Mouse (Mus musculus) liver, embryonic 15.5 days (tissue): ENCODE results near the gene Prrc2b. TPM values are rescaled to one million over a fixed set of nuclear protein-coding genes. Genes with fewer than 3 reads are reported as not detected.

Source experiments
- ATAC-seq: fragments of 200-750 bp; cut with Nextera tagmentation; 2 replicates; pipeline ENCODE4 v1.8.0; 2017; ENCODE audit warnings: moderate number of reproducible peaks, mild to moderate bottlenecking, moderate library complexity; ENCODE audit not compliant: insufficient read depth
- H3K27ac ChIP-seq: fragments of 300-500 bp; sonication (generic); replicated peaks from 2 replicates; pipeline ENCODE4 v1.5.1; 2015; ENCODE audit warnings: mild to moderate bottlenecking, inconsistent platforms
- H3K27me3 ChIP-seq: fragments of 300-500 bp; sonication (generic); 2 replicates; pipeline ENCODE4 v1.6.1; 2015; ENCODE audit warnings: mild to moderate bottlenecking, inconsistent platforms
- H3K36me3 ChIP-seq: fragments of 300-500 bp; sonication (generic); replicated peaks from 2 replicates; pipeline ENCODE4 v1.6.1; 2015; ENCODE audit warnings: moderate library complexity, mild to moderate bottlenecking, inconsistent platforms
- H3K4me1 ChIP-seq: fragments of 300-500 bp; sonication (generic); replicated peaks from 2 replicates; pipeline ENCODE4 v1.6.1; 2015; ENCODE audit warnings: inconsistent platforms
- H3K4me2 ChIP-seq: fragments of 300-500 bp; sonication (generic); 2 replicates; pipeline ENCODE4 v1.6.1; 2015; ENCODE audit warnings: moderate library complexity, mild to moderate bottlenecking, inconsistent platforms
- H3K4me3 ChIP-seq: fragments of 300-500 bp; sonication (generic); replicated peaks from 2 replicates; pipeline ENCODE4 v1.5.1; 2015; ENCODE audit warnings: mild to moderate bottlenecking, inconsistent platforms
- H3K9ac ChIP-seq: fragments of 300-500 bp; sonication (generic); 2 replicates; pipeline ENCODE4 v1.6.1; 2015; ENCODE audit warnings: moderate library complexity, mild to moderate bottlenecking, inconsistent platforms
- H3K9me3 ChIP-seq: fragments of 300-500 bp; sonication (generic); replicated peaks from 2 replicates; pipeline ENCODE4 v1.6.1; 2016; ENCODE audit warnings: inconsistent platforms
- WGBS: fragments of 180-500 bp; shearing (Covaris S2); methylation state at CpG from one replicate; pipeline ENCODE4 v1.1.7; 2015; ENCODE audit warnings: mixed read lengths; ENCODE audit not compliant: insufficient replicate concordance; 5-methylcytosine and 5-hydroxymethylcytosine counted together
- polyA plus RNA-seq: library from polyadenylated mRNA; unstranded; fragments of >200 nt; fragmentation: Nextera tagmentation; extraction: Ambion mirVana; gene quantifications from 2 replicates; pipeline ENCODE4 v1.2.1, GENCODE M21; 2015

Gene Prrc2b
- polyA plus RNA-seq, 1 experiment from 2014 or later = 8.3 TPM

DNA sequence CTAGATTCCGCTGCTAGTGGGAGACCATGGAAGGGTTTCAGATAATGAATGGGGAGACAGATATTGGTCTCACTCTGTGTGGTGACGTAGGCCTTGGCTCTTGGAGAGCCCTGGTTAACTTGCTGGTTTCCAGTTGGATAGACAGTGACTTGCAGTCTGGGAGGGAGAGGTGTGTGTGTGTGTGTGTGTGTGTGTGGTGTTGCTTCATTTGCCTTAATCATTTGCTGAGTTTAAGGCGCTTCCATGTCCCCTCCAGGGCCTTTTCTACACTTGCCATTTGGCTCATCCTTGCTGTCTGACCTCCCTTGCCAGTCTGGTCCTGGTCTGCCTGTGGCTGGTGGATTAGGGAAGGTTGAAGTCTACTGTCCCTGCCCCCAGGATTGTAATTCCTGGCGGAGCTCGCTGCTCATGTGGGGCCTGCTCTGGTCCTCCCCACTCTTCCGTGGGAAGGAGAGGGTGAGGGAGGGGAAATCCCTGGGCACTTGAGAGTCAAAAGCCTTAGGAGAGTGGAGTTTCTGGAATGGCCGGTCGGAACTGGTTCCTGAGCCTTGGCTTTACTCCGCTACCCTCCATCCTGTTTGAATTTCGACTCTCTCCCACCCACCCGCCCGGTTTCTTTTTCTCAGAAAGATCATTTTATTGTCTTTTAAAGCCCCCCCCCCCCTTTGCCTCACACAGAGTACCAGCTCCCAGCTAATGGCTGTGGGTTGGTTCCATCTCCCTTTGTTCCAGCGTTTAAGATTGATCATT lies 2.3 kb downstream of the Prrc2b start:
- peak overlapping the region; percentile 88 for H3K4me3 ChIP-seq
- H3K9ac ChIP-seq = peak overlapping the region; percentile 95
- H3K9me3 ChIP-seq = no peaks in the 10 kb centered on the region
- WGBS = 26% methylated on average over 13 of the region's 13 CpGs
- no peaks in the 10 kb centered on the region for H3K36me3 ChIP-seq
- ATAC-seq = peak; percentile 17; the same call in 1 of the 2 replicates
- H3K4me2 ChIP-seq = peak overlapping the region; percentile 89
- no peaks in the 10 kb centered on the region for H3K27me3 ChIP-seq
- H3K27ac ChIP-seq = peak overlapping the region; percentile 93
- peaks cover 75% of the 10 kb centered on the region for H3K4me1 ChIP-seq

DNA sequence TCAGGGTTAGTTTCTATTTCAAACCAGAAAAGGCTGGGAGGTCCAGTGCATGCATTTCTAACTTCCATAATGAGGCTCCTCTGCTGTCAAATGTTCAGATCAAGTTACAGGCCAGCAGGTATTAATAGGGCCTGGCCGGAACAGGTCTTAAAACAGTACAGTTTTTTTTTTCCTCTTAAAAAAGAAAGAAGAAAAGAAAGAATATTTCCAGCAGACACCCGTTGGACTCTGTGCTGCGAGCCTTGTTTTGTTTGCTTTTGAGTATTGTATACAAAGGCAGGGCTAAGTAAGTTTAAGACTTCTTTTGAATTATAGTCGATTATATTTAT lies 2.9 kb downstream of the Prrc2b start:
- Histone ChIP-seq H3K9me3 (no peaks in the 10 kb centered on the region), H3K4me1 (peaks cover 79% of the 10 kb centered on the region), H3K27ac (peak overlapping the region; percentile 93), H3K9ac (peak overlapping the region; percentile 95; the same call in 1 of the 2 replicates), H3K36me3 (no peaks in the 10 kb centered on the region), H3K4me2 (peak overlapping the region; percentile 89), H3K4me3 (peak overlapping the region; percentile 88), H3K27me3 (no peaks in the 10 kb centered on the region)
- no peak for ATAC-seq
- whole genome bisulfite sequencing = 43% methylated on average over 4 of the region's 4 CpGs

DNA sequence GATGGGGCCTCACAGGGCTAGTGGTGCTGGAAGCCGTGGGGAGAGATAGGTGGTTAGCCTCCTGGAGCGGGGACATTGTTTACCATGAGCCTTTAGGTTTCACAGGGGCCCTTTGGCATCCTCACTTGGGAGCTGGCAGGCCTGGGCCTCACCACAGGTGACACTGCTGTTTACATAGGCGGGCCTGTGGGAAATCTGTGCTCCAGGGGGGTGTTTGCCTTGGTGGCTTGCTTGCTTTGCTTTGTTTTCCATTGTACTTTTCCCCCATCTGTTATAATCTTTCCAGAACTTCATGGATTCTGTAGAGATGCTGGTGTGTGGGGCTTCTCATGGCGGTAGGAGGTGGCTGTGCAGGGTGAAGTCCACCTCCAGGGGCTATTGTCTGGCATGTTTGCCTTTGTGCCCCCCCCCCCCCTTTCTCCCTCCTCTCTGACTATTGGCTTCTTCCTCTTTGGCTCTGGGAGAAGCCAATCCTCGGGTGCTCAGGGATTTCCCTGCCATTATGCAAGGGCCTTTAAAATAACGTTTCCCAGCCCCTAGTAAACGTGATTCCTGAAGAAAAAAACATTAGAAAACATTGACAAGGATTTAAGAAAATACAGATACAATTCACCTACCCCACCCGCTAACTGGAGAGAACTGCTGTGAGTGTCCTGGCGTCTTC lies 3.6 kb downstream of the Prrc2b start:
- H3K4me2 ChIP-seq = peak overlapping the region; percentile 89
- H3K27me3 ChIP-seq = no peaks in the 10 kb centered on the region
- peaks cover 86% of the 10 kb centered on the region for H3K4me1 ChIP-seq
- peak overlapping the region; percentile 88; the same call in 1 of the 2 replicates for H3K4me3 ChIP-seq
- H3K27ac ChIP-seq = peak overlapping the region; percentile 93
- H3K9me3 ChIP-seq = no peaks in the 10 kb centered on the region
- 17% methylated on average over 9 of the region's 9 CpGs for WGBS
- H3K9ac ChIP-seq = no peak overlapping the region
- ATAC-seq = no peak
- no peaks in the 10 kb centered on the region for H3K36me3 ChIP-seq

GRCm38 (mm10) chr2:32154998-32155541 lies 4.2 kb downstream of the Prrc2b start:
- Histone ChIP-seq H3K4me3 (no peak overlapping the region), H3K27ac (peak overlapping the region; percentile 93), H3K36me3 (0 out of 2 replicates have a peak, but pooled peaks cover under 1% of the 10 kb centered on the region), H3K27me3 (no peaks in the 10 kb centered on the region), H3K4me1 (peaks cover 92% of the 10 kb centered on the region), H3K9ac (no peak overlapping the region), H3K4me2 (peak overlapping the region; percentile 89), H3K9me3 (no peaks in the 10 kb centered on the region)
- 24% methylated on average over 7 of the region's 7 CpGs for WGBS
- no peak for ATAC-seq

DNA sequence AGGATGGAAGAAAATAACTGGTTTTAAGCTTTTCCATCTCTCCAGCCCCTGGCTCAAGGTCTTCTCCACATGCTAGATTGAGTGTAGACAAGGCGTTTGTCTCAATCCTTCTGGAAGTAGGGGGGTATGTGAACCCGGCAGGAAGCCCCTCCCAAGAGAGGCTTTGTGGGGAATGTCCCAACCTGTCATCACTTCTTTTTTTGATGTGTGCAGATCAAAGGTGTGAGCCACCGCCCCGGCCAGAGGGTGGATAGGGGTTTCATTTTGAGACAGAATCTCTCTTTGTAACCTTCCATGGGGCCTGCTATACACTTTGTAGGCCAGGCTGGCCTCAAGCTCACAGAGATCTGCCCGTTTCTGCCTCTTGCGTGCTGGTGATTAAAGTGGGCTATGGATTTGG lies 4.7 kb downstream of the Prrc2b start:
- Histone ChIP-seq H3K27ac (peak overlapping the region; percentile 93), H3K9ac (no peak overlapping the region), H3K9me3 (no peaks in the 10 kb centered on the region), H3K36me3 (0 out of 2 replicates have a peak, but pooled peaks cover 6% of the 10 kb centered on the region), H3K4me3 (no peak overlapping the region), H3K4me2 (0 out of 2 replicates have a peak overlapping the region, but pooled peaks have one; percentile 89), H3K4me1 (peaks cover 92% of the 10 kb centered on the region), H3K27me3 (no peaks in the 10 kb centered on the region)
- no peak for ATAC-seq
- 45% methylated on average over 6 of the region's 6 CpGs for WGBS

- Histone ChIP-seq H3K4me3 (no peak overlapping the region), H3K4me2 (no peak overlapping the region), H3K9me3 (no peaks in the 10 kb centered on the region), H3K36me3 (0 out of 2 replicates have a peak, but pooled peaks cover 8% of the 10 kb centered on the region), H3K27me3 (no peaks in the 10 kb centered on the region), H3K9ac (no peak overlapping the region), H3K27ac (no peak overlapping the region), H3K4me1 (peaks cover 91% of the 10 kb centered on the region)
- no peak for ATAC-seq
- WGBS = 74% methylated on average over 10 of the region's 10 CpGs
Measured at GRCm38 (mm10) chr2:32156645-32157044, 5.8 kb downstream of the Prrc2b start.

- ATAC-seq = no peak
- Histone ChIP-seq H3K9ac (no peak overlapping the region), H3K4me2 (no peak overlapping the region), H3K4me1 (peaks cover 91% of the 10 kb centered on the region), H3K27me3 (no peaks in the 10 kb centered on the region), H3K36me3 (0 out of 2 replicates have a peak, but pooled peaks cover 8% of the 10 kb centered on the region), H3K4me3 (no peak overlapping the region), H3K9me3 (no peaks in the 10 kb centered on the region), H3K27ac (no peak overlapping the region)
- 63% methylated on average over 4 of the region's 4 CpGs for WGBS
Measured at GRCm38 (mm10) chr2:32157328-32157727, 6.4 kb downstream of the Prrc2b start.

- no peak overlapping the region for H3K4me2 ChIP-seq
- no peak overlapping the region for H3K27ac ChIP-seq
- WGBS = 67% methylated on average over 12 of the region's 12 CpGs
- H3K36me3 ChIP-seq = 0 out of 2 replicates have a peak, but pooled peaks cover 8% of the 10 kb centered on the region
- H3K27me3 ChIP-seq = no peaks in the 10 kb centered on the region
- H3K9me3 ChIP-seq = no peaks in the 10 kb centered on the region
- no peak overlapping the region for H3K4me3 ChIP-seq
- H3K4me1 ChIP-seq = peaks cover 91% of the 10 kb centered on the region
- ATAC-seq = peak; percentile 13; the same call in 1 of the 2 replicates
- no peak overlapping the region for H3K9ac ChIP-seq
Measured at GRCm38 (mm10) chr2:32158616-32159239, 7.8 kb downstream of the Prrc2b start.

DNA sequence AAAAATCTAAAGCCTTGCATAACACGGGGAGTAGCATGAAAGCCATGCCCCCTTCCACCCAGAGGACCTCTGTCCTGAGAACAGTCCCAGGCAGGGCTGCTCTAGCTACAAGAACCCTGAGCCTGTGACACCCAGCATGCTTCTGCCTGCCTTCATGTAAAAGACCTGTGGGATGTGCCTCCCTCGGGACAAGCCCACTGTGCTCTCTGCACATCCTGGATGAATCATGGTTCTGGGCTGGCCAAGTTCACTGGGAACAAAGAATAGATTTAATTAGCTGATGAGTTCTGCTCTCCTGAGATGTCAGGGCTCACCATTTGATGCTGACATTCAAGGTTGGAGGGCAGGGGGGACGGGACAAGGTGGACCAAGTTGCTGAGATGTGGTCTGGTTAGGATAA lies 9.6 kb downstream of the Prrc2b start:
- Histone ChIP-seq H3K4me2 (no peak overlapping the region), H3K9ac (no peak overlapping the region), H3K27ac (no peak overlapping the region), H3K4me1 (peaks cover 91% of the 10 kb centered on the region), H3K27me3 (no peaks in the 10 kb centered on the region), H3K4me3 (no peak overlapping the region), H3K9me3 (no peaks in the 10 kb centered on the region), H3K36me3 (0 out of 2 replicates have a peak, but pooled peaks cover 8% of the 10 kb centered on the region)
- 72% methylated on average over 3 of the region's 3 CpGs for WGBS
- no peak for ATAC-seq

- H3K9me3 ChIP-seq = no peaks in the 10 kb centered on the region
- no peak overlapping the region for H3K4me2 ChIP-seq
- H3K9ac ChIP-seq = no peak overlapping the region
- no peak overlapping the region for H3K4me3 ChIP-seq
- 0 out of 2 replicates have a peak, but pooled peaks cover 8% of the 10 kb centered on the region for H3K36me3 ChIP-seq
- peaks cover 90% of the 10 kb centered on the region for H3K4me1 ChIP-seq
- H3K27me3 ChIP-seq = no peaks in the 10 kb centered on the region
- H3K27ac ChIP-seq = no peak overlapping the region
- WGBS = 76% methylated on average over 5 of the region's 5 CpGs
- ATAC-seq = no peak
Measured at GRCm38 (mm10) chr2:32160967-32161366, 10.1 kb downstream of the Prrc2b start.

- no peak overlapping the region for H3K4me3 ChIP-seq
- H3K4me2 ChIP-seq = no peak overlapping the region
- no peak for ATAC-seq
- 0 out of 2 replicates have a peak, but pooled peaks cover 8% of the 10 kb centered on the region for H3K36me3 ChIP-seq
- peaks cover 89% of the 10 kb centered on the region for H3K4me1 ChIP-seq
- no peaks in the 10 kb centered on the region for H3K9me3 ChIP-seq
- H3K27me3 ChIP-seq = no peaks in the 10 kb centered on the region
- H3K9ac ChIP-seq = no peak overlapping the region
- WGBS = 70% methylated on average over 8 of the region's 8 CpGs
- no peak overlapping the region for H3K27ac ChIP-seq
Measured at GRCm38 (mm10) chr2:32162102-32162501, 11.2 kb downstream of the Prrc2b start.
